Mouse (Mus musculus) liver (tissue): ENCODE results near the gene Npr1.

Experiments used
- DNase-seq: peaks from one replicate; pipeline ENCODE4 v3.0.0-alpha.2; 2020; ENCODE audit warnings: mixed read lengths

Npr1 gene

DNA sequence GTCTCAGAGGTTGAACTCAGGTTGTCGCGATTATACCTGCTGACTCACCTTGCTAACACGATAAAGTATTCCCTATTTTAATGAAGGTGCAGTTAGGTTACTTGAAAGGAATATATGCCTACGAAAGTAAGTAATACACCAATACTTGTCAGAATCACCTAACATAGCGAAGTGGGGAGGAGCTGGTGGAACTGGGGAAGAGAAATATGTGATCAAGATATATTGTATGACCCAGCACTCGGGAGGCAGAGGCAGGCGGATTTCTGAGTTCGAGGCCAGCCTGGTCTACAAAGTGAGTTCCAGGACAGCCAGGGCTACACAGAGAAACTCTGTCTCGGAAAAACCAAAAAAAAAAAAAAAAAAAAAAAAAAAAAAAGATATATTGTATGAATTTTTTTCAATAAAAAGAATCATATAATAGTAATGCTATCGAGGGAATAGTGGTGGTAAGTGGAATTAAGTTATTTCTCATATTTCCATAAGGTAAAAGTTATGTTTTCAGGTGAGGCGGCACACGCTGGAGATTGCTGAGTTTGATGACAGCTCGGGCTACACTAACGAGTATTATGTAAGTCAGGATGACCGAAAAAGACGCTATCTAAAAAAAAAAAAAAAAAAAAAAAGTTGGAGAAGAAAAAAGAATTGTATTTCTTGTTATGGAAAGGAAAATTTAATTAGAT is 9.6 kb upstream of the Npr1 start:
- no peak for DNase-seq

- peak; percentile 54 for DNase-seq
Measured at GRCm38 (mm10) chr3:90472213-90472612, 6.5 kb upstream of the Npr1 start.

GRCm38 (mm10) chr3:90467618-90468300 is 2.1 kb upstream of the Npr1 start:
- DNase-seq: no peak

DNA sequence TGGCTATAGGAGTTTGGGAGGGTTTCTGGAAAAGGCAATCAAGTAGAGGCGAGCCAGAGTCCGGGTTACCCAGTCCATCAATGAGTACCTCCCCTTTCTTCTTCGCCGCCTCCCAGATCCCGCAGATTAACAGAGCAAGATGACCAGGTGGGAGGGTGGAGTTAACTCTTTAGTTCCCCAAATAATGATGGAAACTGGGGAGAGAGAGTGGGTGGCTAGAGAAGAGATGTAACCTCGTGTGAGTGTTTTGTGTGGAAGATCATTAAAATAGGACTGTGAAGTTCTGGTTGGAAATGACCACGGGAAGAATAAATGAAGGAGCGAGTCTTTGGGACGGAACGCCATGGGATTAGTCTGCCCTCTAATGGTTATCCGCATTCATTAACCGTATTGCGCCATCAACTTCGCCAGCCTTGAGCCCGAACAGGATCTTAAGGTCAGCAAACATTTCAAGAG is 673 bp upstream of the Npr1 start:
- DNase-seq: peak; percentile 38

DNA sequence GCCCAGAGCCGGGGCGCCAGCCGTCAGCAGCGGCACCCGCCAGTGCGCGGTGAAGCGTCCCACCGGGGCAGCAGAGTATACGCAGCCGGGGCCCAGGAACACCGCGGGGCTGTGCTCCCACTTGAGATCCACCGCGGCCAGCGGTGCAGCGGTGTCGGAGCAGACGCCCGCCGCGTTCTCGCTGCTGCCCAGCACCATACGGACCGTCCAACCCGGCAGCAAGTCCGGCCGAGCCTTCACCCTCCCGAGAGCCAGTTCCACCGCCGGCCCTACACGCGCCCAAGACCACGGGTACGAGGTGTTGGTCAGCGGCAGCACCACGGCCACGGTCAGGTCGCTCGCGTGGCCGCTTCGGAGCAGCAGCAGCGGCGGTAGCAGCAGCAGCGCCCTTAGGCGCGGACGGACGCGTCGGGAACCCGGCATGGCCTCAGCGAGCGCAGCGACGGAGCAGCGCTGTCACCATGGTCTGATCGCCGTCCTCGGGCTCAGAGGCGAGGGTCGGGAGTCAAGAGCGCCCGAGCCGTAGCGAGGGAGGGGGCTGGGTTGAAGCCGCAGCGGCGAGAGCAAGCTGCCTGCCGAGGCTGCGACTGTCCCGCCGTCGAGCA is 483 bp downstream of the Npr1 start:
- DNase-seq: no peak

DNA sequence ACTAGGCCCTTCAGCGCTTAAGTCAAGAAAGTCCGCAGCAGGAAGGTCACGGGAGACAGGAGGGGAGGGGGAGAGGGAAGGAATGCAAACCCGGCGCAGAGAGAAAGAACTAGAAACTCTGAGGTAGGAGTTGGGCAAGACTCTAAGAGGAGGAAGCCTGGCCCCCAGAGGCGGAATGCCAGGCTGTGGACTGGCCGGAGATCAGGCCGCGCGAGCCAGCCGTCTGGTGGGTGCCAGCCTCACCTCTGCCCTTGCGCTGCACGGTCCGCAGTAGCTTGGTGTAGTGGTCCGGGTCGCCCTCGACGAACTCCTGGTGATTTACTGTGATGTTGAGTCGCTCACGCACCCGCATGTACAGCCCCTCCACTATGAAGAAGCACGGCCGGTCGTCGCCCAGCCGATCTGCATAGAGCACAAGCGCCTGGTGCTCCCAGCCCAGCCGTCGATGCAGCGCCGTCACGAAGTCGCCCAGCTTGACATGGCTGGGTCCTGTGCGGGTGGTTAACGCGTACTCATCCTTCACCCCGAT is 1.1 kb downstream of the Npr1 start:
- no peak for DNase-seq

DNA sequence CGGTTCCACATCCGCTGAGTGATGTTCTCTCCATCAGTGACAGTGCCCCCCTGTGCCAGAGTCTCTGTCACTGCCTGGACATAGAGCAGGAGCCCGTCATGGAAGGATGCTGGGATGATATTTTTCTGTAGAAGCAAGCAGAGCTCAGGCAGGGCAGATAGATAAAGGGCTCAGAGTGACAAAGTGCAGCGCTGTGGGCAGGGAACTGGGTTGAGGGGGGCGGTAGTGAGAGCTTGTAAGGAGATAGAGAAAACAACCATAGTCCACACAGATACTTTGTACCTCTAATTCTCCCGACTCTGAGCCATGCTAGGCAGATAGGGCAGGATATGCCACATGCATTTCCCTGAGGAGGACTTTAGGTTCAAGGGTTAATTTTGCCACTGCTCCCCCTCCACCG is 3.1 kb downstream of the Npr1 start:
- no peak for DNase-seq

- DNase-seq: no peak
Measured at GRCm38 (mm10) chr3:90461935-90462334, 3.7 kb downstream of the Npr1 start.

DNA sequence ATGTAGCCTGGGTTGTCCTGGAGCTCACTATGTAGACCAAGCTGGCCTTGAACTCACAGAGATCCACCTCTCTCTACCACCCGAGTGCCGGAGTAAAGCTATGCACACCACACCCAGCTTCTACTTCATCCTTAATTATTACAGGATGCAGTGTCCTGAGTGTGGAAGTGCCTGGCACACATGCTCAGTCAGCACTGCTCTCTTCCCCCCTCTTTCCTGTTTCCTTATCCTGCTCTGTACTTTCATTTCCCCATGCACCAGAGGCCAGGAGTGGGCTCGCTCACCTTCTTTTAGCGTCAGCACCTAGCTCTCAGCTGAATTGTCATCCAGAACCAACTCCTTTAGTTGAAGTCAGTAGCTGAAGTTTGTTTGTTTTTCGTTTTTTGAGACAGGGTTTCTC is 5.4 kb downstream of the Npr1 start:
- no peak for DNase-seq

GRCm38 (mm10) chr3:90459727-90460126 is 5.9 kb downstream of the Npr1 start:
- no peak for DNase-seq

DNA sequence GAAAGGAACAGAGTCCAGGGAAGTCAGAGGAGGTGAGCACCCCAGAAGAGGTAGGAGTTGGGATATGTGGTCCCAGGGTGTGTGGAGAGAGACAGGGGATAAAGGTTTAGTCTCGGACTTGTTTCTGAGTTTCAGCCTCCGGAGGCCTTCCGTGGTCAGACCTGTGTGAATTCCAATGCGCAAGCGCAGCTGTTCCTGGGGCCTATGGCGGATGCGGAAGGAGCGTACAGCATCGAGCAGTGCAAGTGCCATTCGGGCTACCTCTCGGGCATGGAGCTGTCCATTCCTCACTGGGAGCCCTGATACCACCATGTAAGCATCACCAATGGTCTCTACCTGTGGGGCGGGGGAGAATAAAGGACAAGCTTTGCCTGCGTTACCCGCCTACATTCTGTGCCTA is 10.7 kb downstream of the Npr1 start:
- no peak for DNase-seq

- peak; percentile 18 for DNase-seq
Measured at GRCm38 (mm10) chr3:90451396-90452095, 14.1 kb downstream of the Npr1 start.

DNA sequence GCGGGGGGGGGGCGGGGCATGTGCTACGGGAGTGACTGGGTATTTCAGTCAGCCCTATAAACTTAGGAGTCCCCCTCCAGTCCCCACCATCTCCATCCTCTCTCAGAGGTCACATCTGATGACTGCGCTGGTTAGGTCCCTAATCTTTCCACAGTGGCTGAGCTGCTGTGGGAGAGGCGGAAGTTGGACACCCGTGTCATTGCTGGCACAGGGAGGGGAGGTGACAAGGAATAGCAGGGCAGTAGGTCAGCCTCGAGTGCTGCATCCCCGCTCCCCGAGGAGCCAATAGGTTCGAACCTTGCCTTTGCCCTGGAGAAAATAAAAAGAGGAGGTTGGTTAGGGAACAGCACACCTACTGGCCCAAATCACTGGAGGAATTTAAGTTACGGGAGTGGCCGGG is 14.8 kb downstream of the Npr1 start:
- DNase-seq: no peak

DNA sequence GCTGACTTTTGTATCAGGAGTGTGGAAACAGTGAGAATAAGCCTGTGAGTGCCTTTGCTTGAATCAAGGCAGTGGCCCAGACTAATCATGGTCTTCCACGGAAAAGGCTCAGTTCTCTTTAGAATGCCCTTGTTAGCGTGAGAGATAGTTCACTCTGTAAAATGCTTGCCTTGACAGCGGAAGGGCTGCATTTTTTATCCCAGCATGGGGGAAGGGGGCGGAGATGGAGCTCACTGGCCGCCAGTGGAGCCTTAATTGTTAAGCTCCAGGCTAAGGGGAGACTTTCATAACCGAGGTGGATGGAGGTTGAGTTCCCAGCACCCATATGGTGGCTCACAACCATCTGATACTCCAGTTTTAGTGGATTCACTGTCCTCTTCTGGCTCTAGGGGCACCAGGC is 17.0 kb downstream of the Npr1 start:
- no peak for DNase-seq

- DNase-seq: no peak
Measured at GRCm38 (mm10) chr3:90447123-90447494, 18.6 kb downstream of the Npr1 start.

- DNase-seq: peak; percentile 78
Measured at GRCm38 (mm10) chr3:90446389-90447122, 19.1 kb downstream of the Npr1 start.

- no peak for DNase-seq
Measured at GRCm38 (mm10) chr3:90445417-90446200, 20.1 kb downstream of the Npr1 start.

DNA sequence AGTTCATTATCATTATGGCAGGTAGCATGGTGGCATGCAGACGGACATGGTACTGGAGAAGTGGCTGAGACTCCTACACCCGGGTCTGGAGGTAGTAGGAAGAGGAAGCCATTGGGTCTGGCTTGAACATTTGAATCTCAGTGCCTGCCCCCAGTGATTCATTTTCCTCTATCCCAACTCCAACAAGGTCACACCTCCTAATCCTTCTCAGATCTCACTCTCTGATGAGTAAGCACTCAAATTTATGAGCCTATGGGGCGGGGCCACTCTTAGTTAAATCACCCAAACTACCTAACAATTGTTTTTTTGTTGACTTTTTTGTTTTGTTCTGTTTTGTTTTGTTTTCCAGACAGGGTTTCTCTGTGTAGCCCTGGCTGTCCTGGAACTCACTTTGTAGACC is 21.7 kb downstream of the Npr1 start:
- DNase-seq: no peak

DNA sequence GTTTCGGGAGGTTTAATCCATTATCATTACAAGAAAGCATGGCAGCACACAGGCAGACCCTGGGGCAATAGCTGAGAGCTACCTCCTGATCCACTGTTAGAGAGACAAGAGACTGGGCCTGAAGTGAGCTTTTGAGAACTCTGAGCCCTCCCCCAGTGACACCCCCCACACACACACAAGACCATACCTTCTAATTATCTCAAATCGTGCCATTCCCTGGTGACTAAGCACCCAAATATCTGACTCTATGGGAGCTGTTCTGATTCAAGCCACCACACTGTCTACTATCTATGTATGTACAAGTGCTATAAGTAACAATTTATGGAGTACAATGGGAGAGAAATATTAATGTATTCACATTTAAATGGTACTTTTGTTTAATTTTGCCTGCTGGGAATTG is 24.9 kb downstream of the Npr1 start:
- no peak for DNase-seq

DNA sequence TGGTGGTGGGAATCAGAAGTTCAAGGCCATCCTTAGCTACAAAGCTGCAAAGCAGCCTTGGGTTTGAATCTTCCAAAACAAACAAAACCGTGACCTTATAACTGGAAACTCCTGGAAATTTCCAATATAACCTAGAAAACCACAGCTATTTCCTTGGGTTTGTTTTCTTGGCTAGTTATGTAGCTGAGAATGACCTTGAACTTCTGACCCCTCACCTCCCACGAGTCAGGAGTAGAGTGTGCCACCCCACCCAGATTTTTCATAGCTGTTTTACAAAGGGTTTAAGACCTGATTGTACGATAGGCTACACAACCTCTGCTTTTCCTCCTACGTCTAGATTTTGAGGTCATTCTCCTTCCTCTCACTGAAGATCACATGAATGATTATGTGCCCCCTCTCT is 28.5 kb downstream of the Npr1 start:
- no peak for DNase-seq

DNA sequence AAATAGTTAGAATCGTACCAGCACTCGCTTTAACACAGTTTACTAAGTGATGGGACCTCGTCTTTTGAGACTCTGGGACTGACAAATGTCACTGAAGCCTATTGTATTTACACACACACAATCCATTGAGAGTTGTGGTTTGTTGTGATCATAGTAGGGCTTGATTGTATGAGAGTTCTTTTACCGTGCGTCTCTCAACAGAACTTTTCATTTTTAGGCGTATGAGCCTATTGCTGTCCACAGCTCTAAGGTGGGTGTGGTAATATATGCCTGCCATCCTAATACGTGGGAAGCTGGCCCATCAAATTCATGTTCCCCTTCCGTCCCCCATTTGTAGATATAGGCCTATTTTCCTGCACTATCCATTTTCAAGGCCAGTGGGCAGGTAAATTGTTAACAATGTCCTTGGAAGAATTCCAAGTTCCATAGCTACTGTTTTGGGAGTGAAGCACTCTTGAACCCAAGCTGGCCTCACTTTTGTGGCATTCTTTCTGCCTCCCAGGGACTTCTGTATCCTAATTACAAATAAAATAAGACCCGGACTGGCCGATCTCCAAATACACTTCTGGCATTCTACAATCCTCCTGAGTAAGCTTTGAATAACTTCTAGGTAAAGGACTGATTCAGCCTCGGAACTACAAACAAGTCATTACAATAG is 31.5 kb downstream of the Npr1 start:
- DNase-seq: no peak
